Mouse (Mus musculus) kidney, embryonic 16.5 days (tissue): Measurements from ENCODE around the gene Pih1d1. TPM values are rescaled to one million over a fixed set of nuclear protein-coding genes. Genes with fewer than 3 reads are reported as not detected.

Experiments
- ATAC-seq: fragments of 200-750 bp; cut with Nextera tagmentation; 2 replicates; pipeline ENCODE4 v1.8.0; 2017; ENCODE audit warnings: moderate TSS enrichment; ENCODE audit not compliant: low FRiP score, low TSS enrichment
- H3K27ac ChIP-seq: fragments of 300-500 bp; sonication (generic); 2 replicates; pipeline ENCODE4 v1.5.1; 2014; ENCODE audit warnings: low read length
- H3K27me3 ChIP-seq: fragments of 300-500 bp; sonication (generic); 2 replicates; pipeline ENCODE4 v1.6.1; 2014; ENCODE audit warnings: low read length, control low read depth, mixed read lengths; ENCODE audit not compliant: insufficient read depth
- H3K36me3 ChIP-seq: fragments of 300-500 bp; sonication (generic); 2 replicates; pipeline ENCODE4 v1.6.1; 2014; ENCODE audit warnings: low read length, control low read depth, mixed read lengths; ENCODE audit not compliant: insufficient read depth
- H3K4me1 ChIP-seq: fragments of 300-500 bp; sonication (generic); 2 replicates; pipeline ENCODE4 v1.6.1; 2014; ENCODE audit warnings: low read length, control low read depth, mixed read lengths; ENCODE audit not compliant: insufficient read depth
- H3K4me2 ChIP-seq: fragments of 300-500 bp; sonication (generic); replicated peaks from 2 replicates; pipeline ENCODE4 v1.6.1; 2014; ENCODE audit warnings: low read depth, low read length
- H3K4me3 ChIP-seq: fragments of 300-500 bp; sonication (generic); 2 replicates; pipeline ENCODE4 v1.5.1; 2014; ENCODE audit warnings: mild to moderate bottlenecking, low read length
- H3K9ac ChIP-seq: fragments of 300-500 bp; sonication (generic); replicated peaks from 2 replicates; pipeline ENCODE4 v1.6.1; 2014; ENCODE audit warnings: low read length
- H3K9me3 ChIP-seq: fragments of 300-500 bp; sonication (generic); 2 replicates; pipeline ENCODE4 v1.6.1; 2016; ENCODE audit warnings: low read length, control low read depth
- WGBS: fragments of 180-500 bp; shearing (Covaris S2); extraction: QIAGEN DNeasy Blood & Tissue Kit; methylation state at CpG from one replicate; pipeline ENCODE4 v1.1.7; 2014; 5-methylcytosine and 5-hydroxymethylcytosine counted together
- polyA plus RNA-seq: library from polyadenylated mRNA; unstranded; fragments of >200 nt; fragmentation: Nextera tagmentation; extraction: Ambion mirVana; gene quantifications from 2 replicates; pipeline ENCODE4 v1.2.1, GENCODE M21; 2015

The Pih1d1 gene
- polyA plus RNA-seq, 1 experiment from 2014 or later = 112 TPM

DNA sequence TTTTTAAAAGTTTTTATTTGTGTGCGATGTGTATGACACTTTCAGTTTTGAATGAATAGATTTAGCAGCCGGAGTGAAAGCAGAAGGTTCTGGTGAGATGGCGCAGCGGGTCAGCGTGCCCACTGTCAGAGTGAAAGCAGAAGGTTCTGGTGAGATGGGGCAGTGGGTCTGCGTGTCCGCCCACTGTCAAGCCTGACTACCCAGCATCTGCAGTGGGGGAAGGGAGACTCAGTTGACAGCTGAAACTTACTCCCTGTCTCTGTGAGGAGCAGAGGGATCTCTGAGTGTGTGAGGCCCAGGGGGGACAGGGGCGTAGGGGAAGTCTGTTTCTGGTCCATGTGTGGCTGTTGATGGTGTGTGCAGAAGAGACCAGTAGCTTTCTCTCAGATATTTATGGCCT lies 36.5 kb upstream of the Pih1d1 start:
- no peak for ATAC-seq
- no peaks in the 10 kb centered on the region for H3K27me3 ChIP-seq
- H3K27ac ChIP-seq = peak overlapping the region; percentile 17; the same call in 1 of the 2 replicates
- 63% methylated on average over 8 of the region's 8 CpGs for WGBS
- no peak overlapping the region for H3K4me3 ChIP-seq
- no peak overlapping the region for H3K4me2 ChIP-seq
- no peak overlapping the region for H3K9ac ChIP-seq
- peaks cover 40% of the 10 kb centered on the region for H3K36me3 ChIP-seq
- H3K4me1 ChIP-seq = peaks cover 13% of the 10 kb centered on the region
- no peaks in the 10 kb centered on the region for H3K9me3 ChIP-seq

DNA sequence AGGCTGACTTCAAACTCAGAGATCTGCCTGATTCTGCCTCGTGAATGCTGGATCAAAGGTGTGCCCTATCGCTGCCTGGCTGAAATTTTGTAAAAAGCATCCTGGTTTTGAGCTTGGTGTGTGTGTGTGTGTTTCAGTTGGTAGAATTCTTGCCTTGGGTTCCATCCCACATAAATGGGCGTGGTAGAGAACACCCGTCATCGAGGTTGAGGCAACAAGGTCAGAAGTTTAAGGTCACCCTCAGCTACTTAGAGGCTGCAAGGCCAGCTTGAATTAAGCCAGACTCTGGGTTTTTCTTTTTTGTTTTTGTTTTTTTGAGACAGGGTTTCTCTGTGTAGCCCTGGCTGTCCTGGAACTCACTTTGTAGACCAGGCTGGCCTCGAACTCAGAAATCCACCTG lies 35.8 kb upstream of the Pih1d1 start:
- Histone ChIP-seq H3K36me3 (peaks cover 47% of the 10 kb centered on the region), H3K4me3 (no peak overlapping the region), H3K27ac (peak overlapping the region; percentile 17; the same call in 1 of the 2 replicates), H3K4me1 (peaks cover 20% of the 10 kb centered on the region), H3K4me2 (no peak overlapping the region), H3K9ac (no peak overlapping the region), H3K9me3 (no peaks in the 10 kb centered on the region), H3K27me3 (no peaks in the 10 kb centered on the region)
- no peak for ATAC-seq
- WGBS = 83% methylated on average over 6 of the region's 6 CpGs

GRCm38 (mm10) chr7:45119780-45120709 lies 34.1 kb upstream of the Pih1d1 start:
- Histone ChIP-seq H3K4me3 (no peak overlapping the region), H3K9ac (peak overlapping the region; percentile 2; the same call in 1 of the 2 replicates), H3K27ac (no peak overlapping the region), H3K4me2 (no peak overlapping the region), H3K4me1 (peaks cover 26% of the 10 kb centered on the region), H3K36me3 (peaks cover 52% of the 10 kb centered on the region), H3K9me3 (no peaks in the 10 kb centered on the region), H3K27me3 (no peaks in the 10 kb centered on the region)
- ATAC-seq = no peak
- 81% methylated on average over 5 of the region's 5 CpGs for WGBS

DNA sequence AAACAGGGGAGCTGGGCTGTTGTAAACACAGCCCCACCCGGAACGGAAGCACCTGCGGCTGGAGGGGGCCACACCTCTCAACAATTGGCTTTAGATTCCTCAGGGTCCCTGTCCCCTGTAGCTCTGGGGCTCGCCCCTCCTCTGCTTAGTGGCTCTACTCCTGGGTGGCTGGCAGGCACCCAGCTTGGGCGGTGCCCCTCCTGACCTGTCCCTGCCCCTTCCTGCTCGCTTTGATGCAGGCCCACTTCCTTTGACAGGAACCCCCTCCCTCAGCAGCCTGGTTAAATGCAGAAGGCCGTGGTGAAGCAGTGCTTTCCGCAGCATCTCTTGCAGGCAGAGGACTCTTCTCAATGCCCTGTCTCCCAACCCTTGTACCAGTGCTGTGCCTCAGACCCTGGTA lies 32.7 kb upstream of the Pih1d1 start:
- Histone ChIP-seq H3K36me3 (peaks cover 66% of the 10 kb centered on the region), H3K4me3 (no peak overlapping the region), H3K9me3 (no peaks in the 10 kb centered on the region), H3K4me1 (peaks cover 40% of the 10 kb centered on the region), H3K27ac (peak overlapping the region; percentile 10; the same call in 1 of the 2 replicates), H3K27me3 (no peaks in the 10 kb centered on the region), H3K9ac (0 out of 2 replicates have a peak overlapping the region, but pooled peaks have one; percentile 20), H3K4me2 (no peak overlapping the region)
- no peak for ATAC-seq
- 65% methylated on average over 8 of the region's 8 CpGs for WGBS

- H3K9ac ChIP-seq = 0 out of 2 replicates have a peak overlapping the region, but pooled peaks have one; percentile 20
- no peaks in the 10 kb centered on the region for H3K9me3 ChIP-seq
- no peak overlapping the region; the same call in 1 of the 2 replicates for H3K4me2 ChIP-seq
- no peaks in the 10 kb centered on the region for H3K27me3 ChIP-seq
- peaks cover 71% of the 10 kb centered on the region for H3K36me3 ChIP-seq
- peaks cover 45% of the 10 kb centered on the region for H3K4me1 ChIP-seq
- no peak for ATAC-seq
- no peak overlapping the region for H3K27ac ChIP-seq
- H3K4me3 ChIP-seq = no peak overlapping the region
Measured at GRCm38 (mm10) chr7:45121966-45122365, 32.1 kb upstream of the Pih1d1 start.

DNA sequence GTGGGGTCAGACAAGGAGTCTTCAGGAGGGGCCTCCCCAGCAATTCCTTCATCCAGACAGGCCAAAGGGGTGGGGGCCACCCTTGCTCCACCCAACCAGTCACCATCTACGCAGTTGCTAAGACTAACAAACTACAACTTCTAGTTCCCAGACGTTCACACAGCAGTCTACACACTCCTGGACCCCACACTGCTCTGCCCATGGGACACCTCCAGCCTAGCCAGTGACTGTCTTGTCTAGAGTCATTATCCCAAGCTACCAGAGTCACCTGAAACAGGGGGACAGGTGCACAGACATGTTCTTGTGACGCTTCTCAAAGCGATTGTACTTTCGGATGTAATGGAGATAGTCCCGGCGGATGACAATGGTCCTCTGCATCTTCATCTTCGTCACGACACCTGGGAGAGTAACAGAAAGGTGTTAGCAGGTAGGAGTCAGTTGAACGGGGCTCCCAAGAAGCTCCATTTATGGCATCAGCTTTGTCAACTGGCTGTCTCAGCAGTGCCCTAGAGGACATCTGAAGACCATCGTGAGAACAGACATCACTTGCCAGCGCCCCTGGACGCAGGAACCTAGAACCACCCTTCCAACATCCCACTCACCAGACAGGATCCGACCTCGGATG lies 31.4 kb upstream of the Pih1d1 start:
- Histone ChIP-seq H3K4me1 (peaks cover 50% of the 10 kb centered on the region), H3K27ac (no peak overlapping the region), H3K9ac (peak overlapping the region; percentile 100), H3K9me3 (no peaks in the 10 kb centered on the region), H3K4me2 (peak overlapping the region; percentile 73), H3K36me3 (peaks cover 78% of the 10 kb centered on the region), H3K4me3 (peak overlapping the region; percentile 98), H3K27me3 (no peaks in the 10 kb centered on the region)
- ATAC-seq = no peak
- WGBS = 81% methylated on average over 15 of the region's 15 CpGs

DNA sequence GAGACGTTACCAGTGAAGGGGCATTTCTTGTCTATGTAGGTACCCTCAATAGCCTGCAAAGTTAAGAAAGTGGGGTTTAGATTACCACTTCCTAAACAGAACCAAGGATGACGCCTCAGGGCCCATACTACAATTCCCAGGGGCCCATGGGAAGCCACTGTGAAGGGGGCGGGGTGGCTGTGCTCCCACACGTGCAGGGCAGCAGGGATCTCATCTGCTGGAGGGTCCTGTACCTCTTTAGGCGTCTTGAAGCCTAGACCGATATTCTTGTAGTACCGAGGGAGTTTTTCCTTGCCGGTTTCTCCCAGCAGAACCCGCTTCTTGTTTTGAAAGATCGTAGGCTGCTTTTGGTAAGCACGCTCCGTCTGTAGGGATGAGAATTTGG lies 30.9 kb upstream of the Pih1d1 start:
- no peaks in the 10 kb centered on the region for H3K27me3 ChIP-seq
- peak overlapping the region; percentile 98 for H3K4me3 ChIP-seq
- 14% methylated on average over 12 of the region's 12 CpGs for WGBS
- no peak for ATAC-seq
- H3K27ac ChIP-seq = peak overlapping the region; percentile 90
- H3K9me3 ChIP-seq = no peaks in the 10 kb centered on the region
- H3K36me3 ChIP-seq = peaks cover 78% of the 10 kb centered on the region
- peak overlapping the region; percentile 73 for H3K4me2 ChIP-seq
- peaks cover 44% of the 10 kb centered on the region for H3K4me1 ChIP-seq
- H3K9ac ChIP-seq = peak overlapping the region; percentile 100

DNA sequence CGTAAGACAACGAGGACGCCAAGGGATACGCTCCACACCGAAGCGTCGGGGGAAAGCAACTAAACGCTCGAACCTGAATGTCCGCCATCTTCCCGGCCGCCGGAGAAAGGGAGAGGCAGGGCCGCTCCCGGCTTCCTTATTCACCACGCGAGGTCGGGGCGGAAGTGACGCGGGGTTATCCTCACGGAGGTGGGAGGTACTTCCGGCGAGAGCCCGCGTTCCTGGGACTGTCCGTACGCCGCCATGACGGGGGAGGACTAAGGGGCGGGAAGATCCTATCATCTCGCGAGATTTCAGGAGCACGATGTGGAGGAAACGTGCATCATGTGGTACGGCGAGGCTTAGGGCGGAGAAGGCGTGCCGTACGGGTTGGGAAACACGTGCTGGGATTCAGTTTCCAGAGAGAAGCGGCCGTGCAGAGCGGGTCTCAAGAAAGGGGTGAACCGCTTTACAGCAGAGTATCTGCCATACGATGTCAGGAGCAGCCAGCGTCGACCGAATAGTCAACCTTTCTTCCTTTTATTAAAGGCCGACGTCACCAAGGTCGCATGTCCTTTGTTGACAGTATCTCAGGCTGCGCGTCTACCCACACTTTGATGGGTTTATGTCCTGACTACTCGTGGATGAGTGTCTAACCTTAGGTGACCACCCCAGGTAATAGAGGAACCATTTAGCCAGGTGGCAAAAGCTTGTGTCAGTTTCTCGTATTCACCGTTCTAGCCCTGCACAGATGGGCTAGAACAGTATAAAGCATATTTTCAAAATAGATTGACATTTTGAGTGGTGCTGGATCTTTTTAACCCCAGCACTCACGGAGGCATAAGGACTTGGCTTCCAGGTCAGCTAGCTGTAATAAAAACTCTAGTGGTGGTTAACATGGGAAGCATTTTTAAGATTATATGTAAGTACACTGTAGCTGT lies 29.6 kb upstream of the Pih1d1 start, which contains the start of gene Rps11:
TSS of gene Rps11 (minus strand) at position 216 of the 920 bp plus-strand sequence.
- Histone ChIP-seq H3K4me1 (peaks cover 46% of the 10 kb centered on the region), H3K27me3 (no peaks in the 10 kb centered on the region)

GRCm38 (mm10) chr7:45125144-45125600 lies 28.9 kb upstream of the Pih1d1 start:
- H3K4me2 ChIP-seq = peak overlapping the region; percentile 92
- H3K4me1 ChIP-seq = peaks cover 53% of the 10 kb centered on the region
- no peaks in the 10 kb centered on the region for H3K27me3 ChIP-seq
- no peaks in the 10 kb centered on the region for H3K9me3 ChIP-seq
- H3K4me3 ChIP-seq = peak overlapping the region; percentile 6; the same call in 1 of the 2 replicates
- no peak overlapping the region for H3K9ac ChIP-seq
- WGBS = 18% methylated on average over 7 of the region's 7 CpGs
- H3K36me3 ChIP-seq = peaks cover 61% of the 10 kb centered on the region
- H3K27ac ChIP-seq = peak overlapping the region; percentile 95
- ATAC-seq = no peak

More for the DNA sequence above, 29.6 kb upstream of the Pih1d1 start, which contains the start of gene Rps11:
- ATAC-seq = peak; percentile 81
- Histone ChIP-seq H3K36me3 (peaks cover 68% of the 10 kb centered on the region), H3K4me2 (peak within 1 kb of the TSS; percentile 92), H3K9ac (peak within 1 kb of the TSS; percentile 100), H3K4me3 (peak within 1 kb of the TSS; percentile 98), H3K27ac (peak within 1 kb of the TSS; percentile 95), H3K9me3 (no peaks in the 10 kb centered on the region)
- WGBS = under 1% methylated on average over 59 of the region's 59 CpGs
